Mouse (Mus musculus) spleen, adult 2 months (tissue): ENCODE data around the gene Nav2.

Experiments used
- CTCF ChIP-seq: fragments of 200-500 bp; IDR thresholded peaks from 2 replicates; pipeline ENCODE4 v1.5.1; 2011; ENCODE audit warnings: mild to moderate bottlenecking, inconsistent platforms; ENCODE audit not compliant: insufficient read depth, insufficient read length, insufficient replicate concordance; ENCODE audit errors: extremely low read depth
- POLR2A ChIP-seq: fragments of 200-500 bp; IDR thresholded peaks from 2 replicates; pipeline ENCODE4 v1.6.1; 2011; ENCODE audit warnings: low read depth, low read length, inconsistent platforms

GRCm38 (mm10) chr7:48894763-48895162 is 13.8 kb upstream of the Nav2 start:
- TF ChIP-seq CTCF (no peak), POLR2A (no peak)
